Mouse (Mus musculus) intestine, embryonic 14.5 days (tissue): ENCODE measurements around the gene Cacnb2. TPM values are rescaled to one million over a fixed set of nuclear protein-coding genes. Genes with fewer than 3 reads are reported as not detected.

Experiments used
- ATAC-seq: fragments of 200-750 bp; cut with Nextera tagmentation; replicated peaks from 2 replicates; pipeline ENCODE4 v1.8.0; 2017; ENCODE audit warnings: low read depth, moderate number of reproducible peaks, moderate TSS enrichment, moderate library complexity; ENCODE audit not compliant: low FRiP score, low TSS enrichment
- DNase-seq: peaks from one replicate; pipeline ENCODE4 v3.0.0-alpha.2; 2018; ENCODE audit warnings: low spot score
- H3K27ac ChIP-seq: fragments of 300-500 bp; sonication (generic); 2 replicates; pipeline ENCODE4 v1.5.1; 2014; ENCODE audit warnings: low read depth, mild to moderate bottlenecking, control low read depth
- H3K27me3 ChIP-seq: fragments of 300-500 bp; sonication (generic); replicated peaks from 2 replicates; pipeline ENCODE4 v1.6.1; 2014; ENCODE audit warnings: low read length, control low read depth; ENCODE audit not compliant: control insufficient read depth, insufficient read depth
- H3K36me3 ChIP-seq: fragments of 300-500 bp; sonication (generic); 2 replicates; pipeline ENCODE4 v1.6.1; 2014; ENCODE audit warnings: low read length, control low read depth; ENCODE audit not compliant: control insufficient read depth, insufficient read depth
- H3K4me1 ChIP-seq: fragments of 300-500 bp; sonication (generic); replicated peaks from 2 replicates; pipeline ENCODE4 v1.6.1; 2014; ENCODE audit warnings: low read length, control low read depth, mixed read lengths; ENCODE audit not compliant: control insufficient read depth, insufficient read depth
- H3K4me2 ChIP-seq: fragments of 300-500 bp; sonication (generic); 2 replicates; pipeline ENCODE4 v1.6.1; 2014; ENCODE audit warnings: low read length
- H3K4me3 ChIP-seq: fragments of 300-500 bp; sonication (generic); 2 replicates; pipeline ENCODE4 v1.5.1; 2014; ENCODE audit warnings: low read depth, low read length, control low read depth, mixed read lengths
- H3K9ac ChIP-seq: fragments of 300-500 bp; sonication (generic); 2 replicates; pipeline ENCODE4 v1.6.1; 2014; ENCODE audit warnings: mild to moderate bottlenecking, low read length
- H3K9me3 ChIP-seq: fragments of 300-500 bp; sonication (generic); 2 replicates; pipeline ENCODE4 v1.6.1; 2016; ENCODE audit warnings: low read length, control low read depth; ENCODE audit not compliant: control insufficient read depth
- WGBS: fragments of 180-500 bp; shearing (Covaris S2); extraction: QIAGEN DNeasy Blood & Tissue Kit; methylation state at CpG from one replicate; pipeline ENCODE4 v1.1.7; 2014; 5-methylcytosine and 5-hydroxymethylcytosine counted together
- polyA plus RNA-seq: library from polyadenylated mRNA; unstranded; fragments of >200 nt; fragmentation: Nextera tagmentation; extraction: Ambion mirVana; gene quantifications from 2 replicates; pipeline ENCODE4 v1.2.1, GENCODE M21; 2014

Cacnb2 gene
- polyA plus RNA-seq, 1 experiment from 2014 or later = 2.9 TPM

- ATAC-seq = no peak
- H3K9me3 ChIP-seq = no peaks in the 10 kb centered on the region
- H3K9ac ChIP-seq = no peak overlapping the region
- H3K4me2 ChIP-seq = no peak overlapping the region
- no peak overlapping the region for H3K4me3 ChIP-seq
- WGBS = 19% methylated on average over 6 of the region's 6 CpGs
- peak; percentile 82 for DNase-seq
- 0 out of 2 replicates have a peak, but pooled peaks cover 4% of the 10 kb centered on the region for H3K4me1 ChIP-seq
- no peaks in the 10 kb centered on the region for H3K36me3 ChIP-seq
- H3K27me3 ChIP-seq = no peaks in the 10 kb centered on the region
- H3K27ac ChIP-seq = no peak overlapping the region
Measured at GRCm38 (mm10) chr2:14676885-14677516, 74.1 kb downstream of the Cacnb2 start.

- H3K27ac ChIP-seq = no peak overlapping the region
- no peak overlapping the region for H3K9ac ChIP-seq
- ATAC-seq = no peak
- no peaks in the 10 kb centered on the region for H3K27me3 ChIP-seq
- H3K4me2 ChIP-seq = no peak overlapping the region
- no peak for DNase-seq
- H3K9me3 ChIP-seq = no peaks in the 10 kb centered on the region
- H3K36me3 ChIP-seq = no peaks in the 10 kb centered on the region
- H3K4me3 ChIP-seq = no peak overlapping the region
- no peaks in the 10 kb centered on the region for H3K4me1 ChIP-seq
Measured at GRCm38 (mm10) chr2:14684231-14684630, 81.3 kb downstream of the Cacnb2 start.

GRCm38 (mm10) chr2:14702973-14703645 is 100.2 kb downstream of the Cacnb2 start:
- ATAC-seq = no peak
- Histone ChIP-seq H3K36me3 (no peaks in the 10 kb centered on the region), H3K9me3 (no peaks in the 10 kb centered on the region), H3K27ac (no peak overlapping the region), H3K4me3 (no peak overlapping the region), H3K27me3 (no peaks in the 10 kb centered on the region), H3K4me1 (no peaks in the 10 kb centered on the region), H3K4me2 (no peak overlapping the region), H3K9ac (no peak overlapping the region)
- peak; percentile 58 for DNase-seq
- WGBS = 80% methylated on average over 1 of the region's 1 CpGs

- 88% methylated on average over 4 of the region's 4 CpGs for WGBS
- ATAC-seq = no peak
- H3K9ac ChIP-seq = no peak overlapping the region
Measured at GRCm38 (mm10) chr2:14703676-14704075, 100.8 kb downstream of the Cacnb2 start.

GRCm38 (mm10) chr2:14710247-14710646 is 107.4 kb downstream of the Cacnb2 start:
- Histone ChIP-seq H3K36me3 (no peaks in the 10 kb centered on the region), H3K27ac (no peak overlapping the region), H3K4me2 (no peak overlapping the region), H3K4me1 (no peaks in the 10 kb centered on the region), H3K9me3 (no peaks in the 10 kb centered on the region), H3K4me3 (no peak overlapping the region), H3K27me3 (no peaks in the 10 kb centered on the region), H3K9ac (no peak overlapping the region)
- WGBS = 61% methylated on average over 8 of the region's 8 CpGs
- no peak for ATAC-seq
- DNase-seq = no peak

More at GRCm38 (mm10) chr2:14703676-14704075, 100.8 kb downstream of the Cacnb2 start:
- Histone ChIP-seq H3K4me2 (no peak overlapping the region), H3K4me1 (no peaks in the 10 kb centered on the region), H3K27me3 (no peaks in the 10 kb centered on the region), H3K4me3 (no peak overlapping the region), H3K9me3 (no peaks in the 10 kb centered on the region), H3K36me3 (no peaks in the 10 kb centered on the region), H3K27ac (no peak overlapping the region)
- no peak for DNase-seq

GRCm38 (mm10) chr2:14711751-14712150 is 108.9 kb downstream of the Cacnb2 start:
- whole genome bisulfite sequencing = 79% methylated on average over 2 of the region's 2 CpGs
- H3K27me3 ChIP-seq = no peaks in the 10 kb centered on the region
- no peaks in the 10 kb centered on the region for H3K4me1 ChIP-seq
- no peaks in the 10 kb centered on the region for H3K9me3 ChIP-seq
- H3K9ac ChIP-seq = no peak overlapping the region
- no peak overlapping the region for H3K4me2 ChIP-seq
- no peaks in the 10 kb centered on the region for H3K36me3 ChIP-seq
- no peak for DNase-seq
- no peak overlapping the region for H3K27ac ChIP-seq
- ATAC-seq = no peak
- H3K4me3 ChIP-seq = no peak overlapping the region

GRCm38 (mm10) chr2:14713049-14713448 is 110.2 kb downstream of the Cacnb2 start:
- no peaks in the 10 kb centered on the region for H3K27me3 ChIP-seq
- H3K9me3 ChIP-seq = no peaks in the 10 kb centered on the region
- no peak overlapping the region for H3K4me2 ChIP-seq
- H3K4me1 ChIP-seq = no peaks in the 10 kb centered on the region
- H3K4me3 ChIP-seq = no peak overlapping the region
- DNase-seq = no peak
- no peaks in the 10 kb centered on the region for H3K36me3 ChIP-seq
- H3K27ac ChIP-seq = no peak overlapping the region
- no peak for ATAC-seq
- WGBS = 95% methylated on average over 3 of the region's 3 CpGs
- H3K9ac ChIP-seq = no peak overlapping the region

GRCm38 (mm10) chr2:14716666-14717065 is 113.8 kb downstream of the Cacnb2 start:
- H3K27me3 ChIP-seq = no peaks in the 10 kb centered on the region
- no peak overlapping the region for H3K4me2 ChIP-seq
- H3K4me1 ChIP-seq = no peaks in the 10 kb centered on the region
- H3K36me3 ChIP-seq = no peaks in the 10 kb centered on the region
- H3K9ac ChIP-seq = no peak overlapping the region
- DNase-seq (peak; percentile 21), ATAC-seq (no peak)
- H3K4me3 ChIP-seq = no peak overlapping the region
- no peaks in the 10 kb centered on the region for H3K9me3 ChIP-seq
- 66% methylated on average over 1 of the region's 1 CpGs for WGBS
- no peak overlapping the region for H3K27ac ChIP-seq
